Mouse (Mus musculus) midbrain, embryonic 15.5 days (tissue): ENCODE results near the gene Dennd6b. TPM values are rescaled to one million over a fixed set of nuclear protein-coding genes. Genes with fewer than 3 reads are reported as not detected.

Experiments used
- ATAC-seq: fragments of 200-750 bp; cut with Nextera tagmentation; replicated peaks from 2 replicates; pipeline ENCODE4 v1.8.0; 2017; ENCODE audit warnings: moderate TSS enrichment
- H3K27ac ChIP-seq: fragments of 300-500 bp; sonication (generic); 2 replicates; pipeline ENCODE4 v1.5.1; 2015; ENCODE audit warnings: mild to moderate bottlenecking, inconsistent platforms
- H3K27me3 ChIP-seq: fragments of 300-500 bp; sonication (generic); replicated peaks from 2 replicates; pipeline ENCODE4 v1.6.1; 2015; ENCODE audit warnings: inconsistent platforms
- H3K36me3 ChIP-seq: fragments of 300-500 bp; sonication (generic); replicated peaks from 2 replicates; pipeline ENCODE4 v1.6.1; 2015; ENCODE audit warnings: inconsistent platforms
- H3K4me1 ChIP-seq: fragments of 300-500 bp; sonication (generic); 2 replicates; pipeline ENCODE4 v1.6.1; 2015; ENCODE audit warnings: inconsistent platforms
- H3K4me2 ChIP-seq: fragments of 300-500 bp; sonication (generic); 2 replicates; pipeline ENCODE4 v1.6.1; 2015; ENCODE audit warnings: inconsistent platforms, mild to moderate bottlenecking, moderate library complexity
- H3K4me3 ChIP-seq: fragments of 300-500 bp; sonication (generic); 2 replicates; pipeline ENCODE4 v1.5.1; 2015; ENCODE audit warnings: mild to moderate bottlenecking, inconsistent platforms
- H3K9ac ChIP-seq: fragments of 300-500 bp; sonication (generic); 2 replicates; pipeline ENCODE4 v1.6.1; 2015; ENCODE audit warnings: mild to moderate bottlenecking, inconsistent platforms
- H3K9me3 ChIP-seq: fragments of 300-500 bp; sonication (generic); 2 replicates; pipeline ENCODE4 v1.6.1; 2016; ENCODE audit warnings: inconsistent platforms
- WGBS: fragments of 180-500 bp; shearing (Covaris S2); methylation state at CpG from one replicate; pipeline ENCODE4 v1.1.7; 2015; ENCODE audit warnings: mixed read lengths; 5-methylcytosine and 5-hydroxymethylcytosine counted together
- polyA plus RNA-seq: library from polyadenylated mRNA; unstranded; fragments of >200 nt; fragmentation: Nextera tagmentation; extraction: Ambion mirVana; gene quantifications from 2 replicates; pipeline ENCODE4 v1.2.1, GENCODE M21; 2015

Dennd6b gene
- polyA plus RNA-seq, 1 experiment from 2014 or later: 123 TPM

DNA sequence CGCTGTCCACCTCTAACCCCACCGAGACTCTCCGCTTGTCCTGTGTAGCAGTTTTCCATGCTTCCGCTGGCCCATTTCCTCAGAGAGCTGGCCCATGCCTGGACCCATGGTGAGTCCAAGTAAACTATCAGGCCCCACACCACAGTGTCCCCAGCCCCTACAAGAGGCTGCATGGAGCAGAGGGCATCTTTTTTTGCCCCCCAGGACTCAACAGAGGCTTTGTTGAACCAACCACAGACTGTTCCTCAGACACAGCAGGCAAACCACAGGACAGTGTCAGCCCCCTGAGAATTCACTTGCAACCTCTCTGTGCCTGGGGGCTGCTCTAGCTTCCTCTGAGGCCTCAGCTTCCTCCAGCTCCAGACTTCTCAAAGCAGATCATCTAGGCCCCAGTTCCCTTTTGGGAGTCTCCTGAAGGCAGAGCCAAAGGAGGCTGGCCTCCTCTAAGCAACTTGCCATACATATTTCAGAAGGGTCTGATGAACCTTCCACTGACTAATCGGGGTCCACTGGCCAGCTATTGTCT lies 24.7 kb downstream of the Dennd6b start:
- no peaks in the 10 kb centered on the region for H3K27me3 ChIP-seq
- no peak overlapping the region for H3K4me3 ChIP-seq
- H3K9ac ChIP-seq: no peak overlapping the region
- H3K4me2 ChIP-seq: no peak overlapping the region
- peaks cover 64% of the 10 kb centered on the region for H3K4me1 ChIP-seq
- no peak overlapping the region for H3K27ac ChIP-seq
- no peaks in the 10 kb centered on the region for H3K9me3 ChIP-seq
- WGBS: 87% methylated on average over 5 of the region's 5 CpGs
- no peak for ATAC-seq
- H3K36me3 ChIP-seq: peaks cover 12% of the 10 kb centered on the region

GRCm38 (mm10) chr15:89170102-89170501 lies 26.2 kb downstream of the Dennd6b start:
- H3K27ac ChIP-seq: no peak overlapping the region
- 63% methylated on average over 3 of the region's 3 CpGs for WGBS
- H3K4me1 ChIP-seq: peaks cover 52% of the 10 kb centered on the region
- no peaks in the 10 kb centered on the region for H3K9me3 ChIP-seq
- no peak overlapping the region for H3K4me2 ChIP-seq
- ATAC-seq: no peak
- no peak overlapping the region for H3K9ac ChIP-seq
- peaks cover 25% of the 10 kb centered on the region for H3K36me3 ChIP-seq
- H3K27me3 ChIP-seq: no peaks in the 10 kb centered on the region
- no peak overlapping the region for H3K4me3 ChIP-seq

GRCm38 (mm10) chr15:89169431-89169830 lies 26.9 kb downstream of the Dennd6b start:
- H3K4me2 ChIP-seq: no peak overlapping the region
- no peak overlapping the region for H3K4me3 ChIP-seq
- no peak for ATAC-seq
- H3K9ac ChIP-seq: no peak overlapping the region
- no peaks in the 10 kb centered on the region for H3K27me3 ChIP-seq
- peaks cover 45% of the 10 kb centered on the region for H3K4me1 ChIP-seq
- 5% methylated on average over 10 of the region's 10 CpGs for WGBS
- peaks cover 32% of the 10 kb centered on the region for H3K36me3 ChIP-seq
- H3K27ac ChIP-seq: 0 out of 2 replicates have a peak overlapping the region, but pooled peaks have one; percentile 2
- H3K9me3 ChIP-seq: no peaks in the 10 kb centered on the region

DNA sequence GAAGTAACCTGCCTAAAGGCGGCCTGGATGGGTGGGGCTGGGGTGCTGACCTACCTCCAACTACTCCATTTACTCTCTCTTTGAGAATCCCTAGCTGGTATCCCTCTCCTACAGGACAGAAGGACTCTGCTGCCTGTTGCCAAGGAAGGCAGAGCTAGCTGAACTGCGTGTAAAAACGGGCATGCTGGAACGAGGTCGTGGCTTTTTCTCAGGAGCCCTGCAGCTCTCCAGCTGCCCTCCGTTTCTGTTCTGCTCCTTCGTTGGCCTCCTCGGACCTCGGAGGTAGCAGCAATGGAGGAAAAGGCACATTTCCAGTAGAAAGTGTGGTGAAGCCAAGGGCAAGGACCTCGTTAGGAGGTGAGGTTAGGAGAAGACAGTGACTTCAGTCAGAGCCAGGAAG lies 27.4 kb downstream of the Dennd6b start:
- H3K4me2 ChIP-seq: no peak overlapping the region
- no peak for ATAC-seq
- H3K9ac ChIP-seq: no peak overlapping the region
- peaks cover 37% of the 10 kb centered on the region for H3K36me3 ChIP-seq
- H3K4me3 ChIP-seq: no peak overlapping the region
- 0 out of 2 replicates have a peak overlapping the region, but pooled peaks have one; percentile 2 for H3K27ac ChIP-seq
- H3K9me3 ChIP-seq: no peaks in the 10 kb centered on the region
- 60% methylated on average over 10 of the region's 10 CpGs for WGBS
- H3K27me3 ChIP-seq: no peaks in the 10 kb centered on the region
- peaks cover 40% of the 10 kb centered on the region for H3K4me1 ChIP-seq

DNA sequence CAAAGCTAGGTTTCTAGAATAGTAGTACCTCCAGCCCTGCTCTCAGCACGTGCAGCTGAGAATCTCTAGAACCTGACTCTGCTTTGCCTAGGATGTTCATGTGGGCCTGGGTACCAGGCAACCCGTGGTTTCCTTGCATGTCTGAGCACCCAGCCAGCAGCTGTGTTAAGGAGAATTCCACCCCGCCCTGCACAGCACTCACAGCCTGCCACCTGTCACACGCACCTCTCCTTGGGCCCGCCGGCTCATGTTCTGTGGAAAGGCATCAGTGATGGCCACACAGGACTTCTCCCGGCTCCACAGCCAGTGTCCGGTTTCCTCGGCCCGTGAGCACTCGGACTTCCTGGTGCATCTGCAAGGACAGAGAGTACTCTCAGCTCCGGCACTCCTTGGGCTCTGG lies 30.8 kb downstream of the Dennd6b start:
- H3K4me1 ChIP-seq: peaks cover 15% of the 10 kb centered on the region
- no peaks in the 10 kb centered on the region for H3K9me3 ChIP-seq
- H3K36me3 ChIP-seq: peaks cover 69% of the 10 kb centered on the region
- no peak overlapping the region for H3K27ac ChIP-seq
- no peak overlapping the region for H3K9ac ChIP-seq
- no peak for ATAC-seq
- no peaks in the 10 kb centered on the region for H3K27me3 ChIP-seq
- no peak overlapping the region for H3K4me3 ChIP-seq
- no peak overlapping the region for H3K4me2 ChIP-seq
- WGBS: 94% methylated on average over 12 of the region's 12 CpGs

- peaks cover 96% of the 10 kb centered on the region for H3K36me3 ChIP-seq
- no peaks in the 10 kb centered on the region for H3K27me3 ChIP-seq
- no peaks in the 10 kb centered on the region for H3K4me1 ChIP-seq
- no peak for ATAC-seq
- H3K9me3 ChIP-seq: no peaks in the 10 kb centered on the region
- H3K4me2 ChIP-seq: no peak overlapping the region
- WGBS: 88% methylated on average over 9 of the region's 9 CpGs
- no peak overlapping the region for H3K27ac ChIP-seq
- H3K4me3 ChIP-seq: no peak overlapping the region
- no peak overlapping the region for H3K9ac ChIP-seq
Observed at GRCm38 (mm10) chr15:89161397-89161796, 34.9 kb downstream of the Dennd6b start.

- H3K36me3 ChIP-seq: peaks cover 92% of the 10 kb centered on the region
- H3K27ac ChIP-seq: no peak overlapping the region
- ATAC-seq: no peak
- no peaks in the 10 kb centered on the region for H3K4me1 ChIP-seq
- H3K4me3 ChIP-seq: no peak overlapping the region
- 94% methylated on average over 16 of the region's 16 CpGs for WGBS
- no peak overlapping the region for H3K4me2 ChIP-seq
- no peak overlapping the region for H3K9ac ChIP-seq
- H3K9me3 ChIP-seq: no peaks in the 10 kb centered on the region
- no peaks in the 10 kb centered on the region for H3K27me3 ChIP-seq
Observed at GRCm38 (mm10) chr15:89158516-89158915, 37.8 kb downstream of the Dennd6b start.

GRCm38 (mm10) chr15:89157954-89158353 lies 38.3 kb downstream of the Dennd6b start:
- H3K27ac ChIP-seq: no peak overlapping the region
- H3K4me3 ChIP-seq: no peak overlapping the region
- no peaks in the 10 kb centered on the region for H3K27me3 ChIP-seq
- ATAC-seq: no peak
- H3K9ac ChIP-seq: no peak overlapping the region
- WGBS: 68% methylated on average over 7 of the region's 7 CpGs
- H3K9me3 ChIP-seq: no peaks in the 10 kb centered on the region
- H3K4me1 ChIP-seq: no peaks in the 10 kb centered on the region
- H3K4me2 ChIP-seq: no peak overlapping the region
- H3K36me3 ChIP-seq: peaks cover 87% of the 10 kb centered on the region

DNA sequence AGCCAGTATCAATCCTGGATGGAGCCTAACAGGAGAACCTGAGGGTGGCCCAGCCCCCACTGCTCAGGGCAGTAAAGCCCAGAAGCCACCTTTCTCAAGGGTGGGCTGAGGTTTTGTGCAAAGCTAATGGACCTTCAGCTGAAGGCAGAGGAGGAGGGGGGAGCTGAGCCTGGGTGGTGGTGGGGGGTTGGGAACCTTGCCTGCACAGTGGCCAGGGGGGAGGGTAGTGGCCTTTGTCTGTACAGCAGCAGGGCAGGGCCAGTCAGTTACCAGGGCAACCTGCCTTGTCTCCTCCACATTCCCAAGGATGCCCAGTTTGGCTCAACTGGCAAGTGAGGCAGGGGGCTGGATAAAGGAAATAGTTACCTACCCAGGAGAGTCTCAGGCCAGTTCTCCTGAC lies 44.0 kb downstream of the Dennd6b start:
- Histone ChIP-seq H3K27me3 (no peaks in the 10 kb centered on the region), H3K27ac (peak overlapping the region; percentile 48), H3K9ac (no peak overlapping the region), H3K4me3 (no peak overlapping the region), H3K9me3 (no peaks in the 10 kb centered on the region), H3K36me3 (peaks cover 32% of the 10 kb centered on the region), H3K4me2 (no peak overlapping the region), H3K4me1 (peaks cover 32% of the 10 kb centered on the region)
- no peak for ATAC-seq

DNA sequence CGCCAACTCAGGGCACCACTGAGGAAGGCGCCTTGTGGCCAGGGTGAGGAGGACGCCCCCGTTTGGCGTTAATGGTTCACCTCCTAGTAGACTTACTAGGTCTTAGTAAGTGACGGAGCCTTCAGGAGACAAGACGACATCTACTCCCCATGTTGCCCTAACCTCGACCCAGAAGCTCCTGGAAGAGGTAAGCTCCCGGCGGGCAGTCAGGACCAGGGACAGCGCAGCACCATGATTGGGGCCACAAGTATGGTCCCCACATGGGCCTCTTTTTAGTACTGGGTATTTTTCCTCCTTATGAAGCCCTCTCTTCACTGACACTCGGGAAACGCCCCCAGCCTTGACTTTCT lies 46.3 kb downstream of the Dennd6b start:
- Histone ChIP-seq H3K4me1 (peaks cover 46% of the 10 kb centered on the region), H3K27me3 (no peaks in the 10 kb centered on the region), H3K4me2 (peak overlapping the region; percentile 71), H3K9me3 (no peaks in the 10 kb centered on the region), H3K36me3 (peaks cover 9% of the 10 kb centered on the region), H3K4me3 (peak overlapping the region; percentile 89), H3K27ac (peak overlapping the region; percentile 91), H3K9ac (peak overlapping the region; percentile 93)
- ATAC-seq: no peak
- WGBS: 2% methylated on average over 13 of the region's 13 CpGs

DNA sequence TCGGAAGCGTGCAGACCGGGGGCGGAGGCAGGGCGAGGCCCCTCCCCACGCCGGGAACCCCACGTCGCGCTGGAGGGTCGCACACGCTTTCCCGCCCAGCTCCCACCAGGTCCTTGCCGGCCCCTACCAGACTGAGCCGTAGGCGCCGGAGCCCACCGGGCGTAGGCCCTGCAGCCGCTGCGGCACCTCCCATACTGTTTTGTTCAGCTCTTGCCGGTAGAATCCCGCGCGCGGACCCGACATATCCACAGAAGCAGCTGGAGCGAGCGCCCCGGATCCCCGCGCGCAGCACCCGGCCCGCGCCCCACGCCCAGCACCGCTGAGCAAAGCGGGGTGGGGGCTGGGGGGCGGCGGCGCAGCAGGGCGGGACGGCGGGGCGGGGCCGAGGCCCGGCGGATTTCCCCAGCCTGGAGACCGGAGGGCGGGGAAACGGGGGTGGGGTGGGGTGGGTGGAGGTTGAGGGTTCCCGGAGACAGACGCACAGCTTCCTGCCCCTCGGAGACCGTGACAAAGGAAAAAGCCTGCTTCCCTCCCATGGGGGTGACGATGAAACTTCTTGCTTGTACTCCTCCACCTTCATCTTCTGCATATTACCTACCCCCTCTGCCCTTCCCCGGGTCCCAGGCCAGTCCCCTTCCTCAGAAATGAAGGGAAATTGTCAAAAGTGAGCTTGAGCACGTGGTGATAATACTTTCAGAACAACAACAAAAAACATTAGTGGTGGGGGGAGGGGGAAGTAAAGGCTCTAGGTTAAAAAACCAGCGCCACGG lies 46.8 kb downstream of the Dennd6b start, which contains the start of gene Mapk11:
Gene Mapk11, minus strand, starts transcription at position 358 of the 770 bp plus-strand sequence.
- peak; percentile 66 for ATAC-seq
- peak within 1 kb of the TSS; percentile 91 for H3K27ac ChIP-seq
- H3K4me1 ChIP-seq: peaks cover 46% of the 10 kb centered on the region
- no peaks in the 10 kb centered on the region for H3K9me3 ChIP-seq
- peak within 1 kb of the TSS; percentile 93 for H3K9ac ChIP-seq
- peaks cover 7% of the 10 kb centered on the region; the same call in 1 of the 2 replicates for H3K36me3 ChIP-seq
- no peaks in the 10 kb centered on the region for H3K27me3 ChIP-seq
- H3K4me3 ChIP-seq: peak within 1 kb of the TSS; percentile 89
- peak within 1 kb of the TSS; percentile 71 for H3K4me2 ChIP-seq
- WGBS: under 1% methylated on average over 54 of the region's 61 CpGs

- Histone ChIP-seq H3K4me1 (peaks cover 46% of the 10 kb centered on the region), H3K9ac (peak overlapping the region; percentile 93), H3K27me3 (no peaks in the 10 kb centered on the region), H3K9me3 (no peaks in the 10 kb centered on the region), H3K36me3 (peaks cover 6% of the 10 kb centered on the region; the same call in 1 of the 2 replicates), H3K4me3 (peak overlapping the region; percentile 89), H3K27ac (peak overlapping the region; percentile 91), H3K4me2 (peak overlapping the region; percentile 71)
- ATAC-seq: peak; percentile 2; the same call in 1 of the 2 replicates
- 2% methylated on average over 25 of the region's 25 CpGs for WGBS
Observed at GRCm38 (mm10) chr15:89148496-89149270, 47.6 kb downstream of the Dennd6b start.
